In genomic region chr3:30195186-30195585, GRCm38 (mm10) we compare ENCODE assay signal across 24 mouse cellular contexts.
A peak's percentile ranks its signal among the peaks of the same experiment; 100 is the strongest.
DNase-seq lines count a peak whose midpoint lies in the region; ATAC-seq and TF ChIP-seq lines count a peak whose summit lies in the region.
"Had no signal": no experiment of that assay in that cellular context is flagged by ENCODE, and none has a peak within 500 bp of the region (broad histone marks: within the 10 kb centered on the region; RNA-seq: fewer than 3 reads in every experiment).

No protein-coding gene starts in this region.

- no peak overlapping the region for H3K4me3 ChIP-seq in intestine, embryonic 16.5 days (ENCODE audit: low read length)
- no peak overlapping the region for H3K4me3 ChIP-seq in stomach, postnatal 0 days (ENCODE audit: low read depth, low read length)
- H3K4me3 ChIP-seq: embryonic facial prominence, embryonic 13.5 days; embryonic facial prominence, embryonic 15.5 days; erythroblast, embryonic 14.5 days; forebrain, embryonic 10.5 days; forebrain, embryonic 12.5 days had no signal

- WGBS in intestine, embryonic 16.5 days = 66% methylated on average over 3 of the region's 3 CpGs
- 32% methylated on average over 3 of the region's 3 CpGs for WGBS in large intestine, adult 2 months
- 84% methylated on average over 3 of the region's 3 CpGs for WGBS in stomach, postnatal 0 days

- H3K4me2 ChIP-seq in intestine, embryonic 16.5 days (ENCODE audit: low read depth, low read length) = no peak overlapping the region
- no peak overlapping the region for H3K4me2 ChIP-seq in stomach, postnatal 0 days (replicated peaks; ENCODE audit: low read depth)
- H3K4me2 ChIP-seq: embryonic facial prominence, embryonic 13.5 days; embryonic facial prominence, embryonic 15.5 days; forebrain, embryonic 12.5 days had no signal

- H3K36me3 ChIP-seq in intestine, embryonic 16.5 days (ENCODE audit: control insufficient read depth, insufficient read depth, low read length) = no peaks in the 10 kb centered on the region
- no peaks in the 10 kb centered on the region for H3K36me3 ChIP-seq in stomach, postnatal 0 days (ENCODE audit: control insufficient read depth, insufficient read depth, low read length)
- H3K36me3 ChIP-seq: embryonic facial prominence, embryonic 13.5 days; embryonic facial prominence, embryonic 15.5 days; forebrain, embryonic 10.5 days; forebrain, embryonic 12.5 days had no signal

- H3K9ac ChIP-seq in intestine, embryonic 16.5 days (ENCODE audit: low read depth, low read length) = no peak overlapping the region
- H3K9ac ChIP-seq in stomach, postnatal 0 days (ENCODE audit: low read length) = no peak overlapping the region
- H3K9ac ChIP-seq: embryonic facial prominence, embryonic 13.5 days; embryonic facial prominence, embryonic 15.5 days; forebrain, embryonic 12.5 days had no signal

- H3K27me3 ChIP-seq in intestine, embryonic 16.5 days (replicated peaks; ENCODE audit: control insufficient read depth, insufficient read depth, low read length) = no peaks in the 10 kb centered on the region
- no peaks in the 10 kb centered on the region for H3K27me3 ChIP-seq in stomach, postnatal 0 days (ENCODE audit: control insufficient read depth, insufficient read depth, low read length)
- H3K27me3 ChIP-seq: embryonic facial prominence, embryonic 13.5 days; embryonic facial prominence, embryonic 15.5 days; forebrain, embryonic 12.5 days had no signal

- H3K27ac ChIP-seq in intestine, embryonic 16.5 days (ENCODE audit: low read length) = no peak overlapping the region
- H3K27ac ChIP-seq in stomach, postnatal 0 days (replicated peaks) = no peak overlapping the region
- H3K27ac ChIP-seq: embryonic facial prominence, embryonic 13.5 days; embryonic facial prominence, embryonic 15.5 days; forebrain, embryonic 10.5 days; forebrain, embryonic 12.5 days had no signal

- H3K9me3 ChIP-seq in intestine, embryonic 16.5 days (ENCODE audit: control insufficient read depth, low read length) = no peaks in the 10 kb centered on the region
- no peaks in the 10 kb centered on the region for H3K9me3 ChIP-seq in stomach, postnatal 0 days (ENCODE audit: control insufficient read depth, low read length)
- H3K9me3 ChIP-seq: embryonic facial prominence, embryonic 13.5 days; embryonic facial prominence, embryonic 15.5 days; forebrain, embryonic 10.5 days; forebrain, embryonic 12.5 days had no signal

- peak; percentile 90 for ATAC-seq in intestine, embryonic 16.5 days
- ATAC-seq in stomach, postnatal 0 days (ENCODE audit: low FRiP score, low TSS enrichment) = peak; percentile 57
- no peak for ATAC-seq in monocyte, adult 5-6 weeks (replicated peaks; ENCODE audit: insufficient number of reproducible peaks, low FRiP score, low TSS enrichment, poor library complexity, severe bottlenecking)
- ATAC-seq: forebrain, embryonic 14.5 days; forebrain, embryonic 16.5 days had no signal

- no peaks in the 10 kb centered on the region for H3K4me1 ChIP-seq in intestine, embryonic 16.5 days (ENCODE audit: control insufficient read depth, insufficient read depth, low read length)
- no peaks in the 10 kb centered on the region for H3K4me1 ChIP-seq in stomach, postnatal 0 days (replicated peaks; ENCODE audit: control insufficient read depth, insufficient read depth)
- H3K4me1 ChIP-seq: embryonic facial prominence, embryonic 13.5 days; embryonic facial prominence, embryonic 15.5 days had no signal

- DNase-seq in urinary bladder, postnatal 14 days (ENCODE audit: low spot score) = peak; percentile 22
- no peak for DNase-seq in urinary bladder, postnatal 25 days (ENCODE audit: low spot score)
- peak; percentile 67 for DNase-seq in large intestine, adult 2 months (ENCODE audit: low read depth, low spot score)
- DNase-seq in stomach, postnatal 0 days (ENCODE audit: low spot score) = no peak
- no peak for DNase-seq in lung, postnatal 4 days
- no peak for DNase-seq in c-Kit-positive CD71-positive TER-119-positive erythroid progenitor cells, embryonic 14.5 days (ENCODE audit: low spot score)
- DNase-seq: adrenal gland, adult 2 months; adrenal gland, postnatal 10 days; adrenal gland, postnatal 25 days; cerebellum, adult 11-12 months; cerebellum, adult 2 months; cerebellum, adult 9-10 months; cerebellum, postnatal 10 days; cerebellum, postnatal 25 days; embryo, embryonic 11 days had no signal

- no peak for TF ChIP-seq EP300 in stomach, postnatal 0 days (optimal IDR thresholded peaks at IDR 0.05)

- TF ChIP-seq CTCF in stomach, postnatal 0 days (IDR thresholded peaks at IDR 0.05; ENCODE audit: low read depth) = no peak

Comparison
In these comparisons a context has a peak if more than half of its experiments do, and no peak if none do; other contexts are left out.
1. DNase-seq: peak in urinary bladder, postnatal 14 days (single experiment) and large intestine, adult 2 months (single experiment); none in urinary bladder, postnatal 25 days (single experiment), stomach, postnatal 0 days (single experiment), lung, postnatal 4 days (0 of 2) and c-Kit-positive CD71-positive TER-119-positive erythroid progenitor cells, embryonic 14.5 days (single experiment).